8 mouse cellular contexts compared by ENCODE assay signal in the genomic region with DNA sequence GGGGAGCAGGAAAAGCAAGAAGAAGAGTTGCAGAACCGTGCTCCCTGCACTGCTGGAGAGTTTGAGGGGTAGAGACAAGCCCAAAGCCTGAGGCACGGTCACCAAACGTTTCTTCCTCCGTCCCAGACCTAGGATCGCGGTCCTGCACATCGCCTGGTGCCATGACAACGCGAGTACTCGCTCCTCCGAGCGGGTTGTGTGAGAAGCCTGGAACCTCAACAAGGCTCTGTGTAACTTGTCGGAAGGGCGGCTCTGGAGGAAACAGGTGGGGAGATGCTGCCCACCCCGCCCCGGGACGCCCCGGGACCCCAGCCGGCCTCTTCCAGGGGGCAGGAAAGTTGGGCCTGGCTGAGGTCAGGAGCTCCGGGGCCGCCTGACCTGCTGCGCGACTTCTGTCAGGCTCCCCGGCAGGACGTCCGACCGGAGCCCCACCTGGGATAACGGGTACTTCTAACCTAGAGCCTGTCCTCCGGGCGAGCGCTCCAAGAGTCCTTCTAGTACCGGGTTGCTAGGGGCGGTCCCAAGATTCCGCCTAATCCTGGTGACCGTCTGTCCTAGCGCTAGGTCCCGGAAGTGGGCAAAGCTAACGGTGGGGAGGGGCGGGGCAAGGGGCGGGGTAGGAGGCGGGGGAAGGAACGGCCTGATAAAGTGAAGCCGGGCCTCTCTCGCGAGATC. TPM values are rescaled to one million over a fixed set of nuclear protein-coding genes. Genes with fewer than 3 reads are reported as not detected.
DNase-seq lines count a peak whose midpoint lies in the region; ATAC-seq and TF ChIP-seq lines count a peak whose summit lies in the region.

A gene (minus strand): TSS at position 590 of the 675 bp plus-strand sequence.

- peak; percentile 93 for ATAC-seq in intestine, embryonic 16.5 days
- ATAC-seq in midbrain, embryonic 16.5 days: peak; percentile 92

- DNase-seq in kidney, adult 2 months: no peak
- no peak for DNase-seq in kidney, adult 18-20 months
- peak; percentile 56 for DNase-seq in ES-CJ7 (ENCODE audit: low read depth, low spot score)
- DNase-seq in embryo, embryonic 11.5 days (ENCODE audit: low read depth, low spot score): peak; percentile 29
- DNase-seq in thymus, postnatal 14 days: no peak
- no peak for DNase-seq in gastrocnemius, postnatal 36 days

- H3K27ac ChIP-seq in kidney, adult 2 months (ENCODE audit: insufficient read depth, low read depth, low read length): peak within 1 kb of the TSS; percentile 96
- H3K27ac ChIP-seq in intestine, embryonic 16.5 days (ENCODE audit: low read length): peak within 1 kb of the TSS; percentile 97
- peak within 1 kb of the TSS; percentile 96 for H3K27ac ChIP-seq in midbrain, embryonic 16.5 days (ENCODE audit: low read length)

- H3K36me3 ChIP-seq in kidney, adult 2 months (ENCODE audit: control insufficient read depth, insufficient read depth, low read length): no peaks in the 10 kb centered on the region; the same call in 1 of the 2 replicates
- peaks cover 9% of the 10 kb centered on the region for H3K36me3 ChIP-seq in intestine, embryonic 16.5 days (ENCODE audit: control insufficient read depth, insufficient read depth, low read length)
- 0 out of 2 replicates have a peak, but pooled peaks cover 2% of the 10 kb centered on the region for H3K36me3 ChIP-seq in midbrain, embryonic 16.5 days (ENCODE audit: control insufficient read depth, insufficient read depth, low read length)

- peaks cover 21% of the 10 kb centered on the region for H3K4me1 ChIP-seq in kidney, adult 2 months (ENCODE audit: control insufficient read depth, insufficient read depth, low read length)
- peaks cover 25% of the 10 kb centered on the region for H3K4me1 ChIP-seq in intestine, embryonic 16.5 days (ENCODE audit: control insufficient read depth, insufficient read depth, low read length)
- peaks cover 25% of the 10 kb centered on the region for H3K4me1 ChIP-seq in midbrain, embryonic 16.5 days (ENCODE audit: control insufficient read depth, insufficient read depth, low read length)

- no peaks in the 10 kb centered on the region for H3K9me3 ChIP-seq in intestine, embryonic 16.5 days (ENCODE audit: control insufficient read depth, low read length)
- no peaks in the 10 kb centered on the region for H3K9me3 ChIP-seq in midbrain, embryonic 16.5 days (replicated peaks; ENCODE audit: control insufficient read depth, low read length, poor library complexity, severe bottlenecking)

- no peak for TF ChIP-seq POLR2A in kidney, adult 2 months (IDR thresholded peaks at IDR 0.05; ENCODE audit: low read depth, low read length)

- under 1% methylated on average over 45 of the region's 45 CpGs for WGBS in kidney, adult 2 months
- WGBS in intestine, embryonic 16.5 days: under 1% methylated on average over 45 of the region's 45 CpGs
- WGBS in midbrain, embryonic 16.5 days: under 1% methylated on average over 37 of the region's 45 CpGs

- H3K27me3 ChIP-seq in kidney, adult 2 months (replicated peaks; ENCODE audit: control insufficient read depth, insufficient read depth, low read length): no peaks in the 10 kb centered on the region
- no peaks in the 10 kb centered on the region for H3K27me3 ChIP-seq in intestine, embryonic 16.5 days (replicated peaks; ENCODE audit: control insufficient read depth, insufficient read depth, low read length)
- H3K27me3 ChIP-seq in midbrain, embryonic 16.5 days (ENCODE audit: control insufficient read depth, insufficient read depth, low read depth, low read length): no peaks in the 10 kb centered on the region

- H3K4me2 ChIP-seq in intestine, embryonic 16.5 days (ENCODE audit: low read depth, low read length): peak within 1 kb of the TSS; percentile 83
- H3K4me2 ChIP-seq in midbrain, embryonic 16.5 days (ENCODE audit: low read length): peak within 1 kb of the TSS; percentile 94

- H3K4me3 ChIP-seq in kidney, adult 2 months (ENCODE audit: insufficient read depth, low read depth, low read length): peak within 1 kb of the TSS; percentile 93
- peak within 1 kb of the TSS; percentile 93 for H3K4me3 ChIP-seq in intestine, embryonic 16.5 days (ENCODE audit: low read length)
- peak within 1 kb of the TSS; percentile 93 for H3K4me3 ChIP-seq in midbrain, embryonic 16.5 days (ENCODE audit: low read depth, low read length)

- no peak for TF ChIP-seq CTCF in kidney, adult 2 months (conservative IDR thresholded peaks at IDR 0.05; ENCODE audit: insufficient read depth, insufficient read length, low read depth, low read length)

- peak within 1 kb of the TSS; percentile 98 for H3K9ac ChIP-seq in intestine, embryonic 16.5 days (ENCODE audit: low read depth, low read length)
- H3K9ac ChIP-seq in midbrain, embryonic 16.5 days (ENCODE audit: low read depth, low read length): peak within 1 kb of the TSS; percentile 98

- intact Hi-C loops in gastrocnemius, postnatal 36 days (cut with DNase I): no loop called here

RNA-seq across cellular contexts. Expression of the gene that starts here (rescaled TPM):
- polyA plus RNA-seq in kidney, adult 2 months (2012; rRNA removed): 0.38 and 0.67 TPM in 2 replicates
- 0.21 and 0.35 TPM in 2 replicates for polyA plus RNA-seq in intestine, embryonic 16.5 days (2015; fragmentation: Nextera tagmentation; extraction: Ambion mirVana)
- 0.24 and 0.46 TPM in 2 replicates for polyA plus RNA-seq in midbrain, embryonic 16.5 days (2015; fragmentation: Nextera tagmentation; extraction: Ambion mirVana)
- total RNA-seq in gastrocnemius, postnatal 36 days (2021): not detected

Comparison
In these comparisons a context has a peak if more than half of its experiments do, and no peak if none do; other contexts are left out.
1. Peak in ATAC-seq, H3K4me3 ChIP-seq, H3K27ac ChIP-seq, H3K9ac ChIP-seq and H3K4me2 ChIP-seq in intestine, embryonic 16.5 days; RNA of the gene not detected or under 1 TPM.
2. Peak in ATAC-seq, H3K4me3 ChIP-seq, H3K27ac ChIP-seq, H3K9ac ChIP-seq and H3K4me2 ChIP-seq in midbrain, embryonic 16.5 days; RNA of the gene not detected or under 1 TPM.
3. DNase-seq: peak in ES-CJ7 (single experiment) and embryo, embryonic 11.5 days (single experiment); none in kidney, adult 2 months (single experiment), kidney, adult 18-20 months (single experiment), thymus, postnatal 14 days (single experiment) and gastrocnemius, postnatal 36 days (0 of 2).
4. Peak in every context shown above with its lines, with median percentiles within 50 percentile points of each other: H3K27ac ChIP-seq and H3K4me3 ChIP-seq.